Mouse (Mus musculus) heart, embryonic 10.5 days (tissue): ENCODE data around the gene Sirt3. TPM values are rescaled to one million over a fixed set of nuclear protein-coding genes. Genes with fewer than 3 reads are reported as not detected.

Experiments used
- polyA plus RNA-seq: library from polyadenylated mRNA; unstranded; fragments of >200 nt; fragmentation: Nextera tagmentation; extraction: Ambion mirVana; gene quantifications from 2 replicates; pipeline ENCODE4 v1.2.1, GENCODE M21; 2016

Gene Sirt3
- polyA plus RNA-seq, 1 experiment from 2014 or later = 31.5 TPM

Other genes starting within 250 kb of the Sirt3 start
- not detected in 2 replicates for gene Olfr53, start 235.9 kb downstream of the Sirt3 start, polyA plus RNA-seq
- not detected in 2 replicates for gene Olfr539, start 222.4 kb downstream of the Sirt3 start, polyA plus RNA-seq
- not detected in 2 replicates for gene Olfr45, start 200.4 kb downstream of the Sirt3 start, polyA plus RNA-seq
- not detected in 2 replicates for gene Olfr541, start 185.0 kb downstream of the Sirt3 start, polyA plus RNA-seq
- not detected in 2 replicates for gene Cyp2e1, start 118.6 kb downstream of the Sirt3 start, polyA plus RNA-seq
- gene Syce1, start 94.5 kb downstream of the Sirt3 start, polyA plus RNA-seq = 0.16 and 0.49 TPM in 2 replicates
- gene Zfp941, start 60.1 kb downstream of the Sirt3 start, polyA plus RNA-seq = 1.0 and 1.1 TPM in 2 replicates
- 0.85 TPM in 1 of 2 replicates, not detected in the other for gene Urah, start 47.3 kb downstream of the Sirt3 start, polyA plus RNA-seq
- not detected in 2 replicates for gene Scgb1c1, start 36.8 kb downstream of the Sirt3 start, polyA plus RNA-seq
- not detected in 2 replicates for gene Odf3, start 34.5 kb downstream of the Sirt3 start, polyA plus RNA-seq
- not detected in 2 replicates for gene Gm45785, start 26.0 kb downstream of the Sirt3 start, polyA plus RNA-seq
- 47.3 and 58.8 TPM in 2 replicates for gene Ric8a, start 25.4 kb downstream of the Sirt3 start, polyA plus RNA-seq
- gene Bet1l, start 24.7 kb downstream of the Sirt3 start, polyA plus RNA-seq = 28.1 and 31.4 TPM in 2 replicates
- 249 and 270 TPM in 2 replicates for gene Psmd13, start 341 bp downstream of the Sirt3 start, polyA plus RNA-seq
- gene Cox8b, start 18.1 kb upstream of the Sirt3 start, polyA plus RNA-seq = 13.6 and 46.8 TPM in 2 replicates
- gene Nlrp6, start 38.6 kb upstream of the Sirt3 start, polyA plus RNA-seq = 0.14 TPM in 1 of 2 replicates, not detected in the other
- 13.7 and 16.1 TPM in 2 replicates for gene Pgghg, start 59.1 kb upstream of the Sirt3 start, polyA plus RNA-seq
- gene Ifitm5, start 68.0 kb upstream of the Sirt3 start, polyA plus RNA-seq = 1.8 and 2.3 TPM in 2 replicates
- gene Gm45717, start 73.6 kb upstream of the Sirt3 start, polyA plus RNA-seq = not detected in 2 replicates
- gene Ifitm2, start 73.7 kb upstream of the Sirt3 start, polyA plus RNA-seq = 402 and 508 TPM in 2 replicates
- 3.6 and 12.5 TPM in 2 replicates for gene Ifitm1, start 84.9 kb upstream of the Sirt3 start, polyA plus RNA-seq
- gene Ifitm3, start 128.5 kb upstream of the Sirt3 start, polyA plus RNA-seq = 24.5 and 32.7 TPM in 2 replicates
- gene Ifitm6, start 135.6 kb upstream of the Sirt3 start, polyA plus RNA-seq = not detected in 2 replicates
- gene Gm17387, start 146.8 kb upstream of the Sirt3 start, polyA plus RNA-seq = not detected in 2 replicates
- gene B4galnt4, start 178.8 kb upstream of the Sirt3 start, polyA plus RNA-seq = 2.6 and 12.7 TPM in 2 replicates
- gene Pkp3, start 195.9 kb upstream of the Sirt3 start, polyA plus RNA-seq = 0.94 and 3.4 TPM in 2 replicates
- gene Sigirr, start 218.3 kb upstream of the Sirt3 start, polyA plus RNA-seq = 3.0 and 5.7 TPM in 2 replicates
- gene Ano9, start 235.5 kb upstream of the Sirt3 start, polyA plus RNA-seq = 0.42 and 0.97 TPM in 2 replicates
- 87.8 and 91.1 TPM in 2 replicates for gene Ptdss2, start 240.1 kb upstream of the Sirt3 start, polyA plus RNA-seq